Mouse (Mus musculus) cortical plate, adult 2 months (tissue): Measurements from ENCODE around the gene Pla2g4d.

Experiments
- CTCF ChIP-seq: fragments of 200-500 bp; IDR thresholded peaks from 2 replicates; pipeline ENCODE4 v1.5.1; 2011; ENCODE audit warnings: mild to moderate bottlenecking, control low read depth, low read length; ENCODE audit not compliant: insufficient read depth; ENCODE audit errors: extremely low read depth
- POLR2A ChIP-seq: fragments of 200-500 bp; IDR thresholded peaks from 2 replicates; pipeline ENCODE4 v1.6.1; 2011; ENCODE audit warnings: mild to moderate bottlenecking, low read length, control low read depth; ENCODE audit not compliant: insufficient read depth; ENCODE audit errors: extremely low read depth

- TF ChIP-seq CTCF, result no peak
- TF ChIP-seq POLR2A, result no peak
Measured at GRCm38 (mm10) chr2:120288401-120288800, 596 bp downstream of the Pla2g4d start.
